Mouse (Mus musculus) heart, embryonic 16.5 days (tissue): ENCODE results near the gene Ybx2. TPM values are rescaled to one million over a fixed set of nuclear protein-coding genes. Genes with fewer than 3 reads are reported as not detected.
A peak's percentile ranks its signal among the peaks of the same experiment; 100 is the strongest.

ENCODE experiments used
- ATAC-seq: fragments of 200-750 bp; cut with Nextera tagmentation; replicated peaks from 2 replicates; pipeline ENCODE4 v1.8.0; 2017; ENCODE audit warnings: moderate number of reproducible peaks; ENCODE audit not compliant: insufficient read depth, low FRiP score; ENCODE audit errors: extremely low read depth
- H3K27ac ChIP-seq: fragments of 300-500 bp; sonication (generic); 2 replicates; pipeline ENCODE4 v1.5.1; 2014; ENCODE audit warnings: mild to moderate bottlenecking, low read length, control low read depth, moderate library complexity
- H3K27me3 ChIP-seq: fragments of 300-500 bp; sonication (generic); 2 replicates; pipeline ENCODE4 v1.6.1; 2014; ENCODE audit warnings: low read length, mixed read lengths; ENCODE audit not compliant: control insufficient read depth, insufficient read depth
- H3K36me3 ChIP-seq: fragments of 300-500 bp; sonication (generic); 2 replicates; pipeline ENCODE4 v1.6.1; 2014; ENCODE audit not compliant: control insufficient read depth, insufficient read depth
- H3K4me1 ChIP-seq: fragments of 300-500 bp; sonication (generic); 2 replicates; pipeline ENCODE4 v1.6.1; 2014; ENCODE audit warnings: low read length, mixed read lengths; ENCODE audit not compliant: control insufficient read depth, insufficient read depth
- H3K4me2 ChIP-seq: fragments of 300-500 bp; sonication (generic); 2 replicates; pipeline ENCODE4 v1.6.1; 2014; ENCODE audit warnings: low read depth, mild to moderate bottlenecking, control low read depth, low read length
- H3K4me3 ChIP-seq: fragments of 300-500 bp; sonication (generic); 2 replicates; pipeline ENCODE4 v1.5.1; 2014; ENCODE audit warnings: mild to moderate bottlenecking, control low read depth, low read length
- H3K9ac ChIP-seq: fragments of 300-500 bp; sonication (generic); 2 replicates; pipeline ENCODE4 v1.6.1; 2014; ENCODE audit warnings: low read length, control low read depth
- H3K9me3 ChIP-seq: fragments of 300-500 bp; sonication (generic); replicated peaks from 2 replicates; pipeline ENCODE4 v1.6.1; 2016; ENCODE audit warnings: low read length; ENCODE audit not compliant: control insufficient read depth
- WGBS: fragments of 180-500 bp; shearing (Covaris S2); extraction: QIAGEN DNeasy Blood & Tissue Kit; methylation state at CpG from one replicate; pipeline ENCODE4 v1.1.7; 2014; 5-methylcytosine and 5-hydroxymethylcytosine counted together
- polyA plus RNA-seq: library from polyadenylated mRNA; unstranded; fragments of >200 nt; fragmentation: Nextera tagmentation; extraction: Ambion mirVana; gene quantifications from 2 replicates; pipeline ENCODE4 v1.2.1, GENCODE M21; 2015

Ybx2 gene
- polyA plus RNA-seq, 1 experiment from 2014 or later: 5.3 TPM

GRCm38 (mm10) chr11:69937834-69938233 lies 2.2 kb downstream of the Ybx2 start:
- peaks cover 33% of the 10 kb centered on the region for H3K4me1 ChIP-seq
- 62% methylated on average over 5 of the region's 5 CpGs for WGBS
- H3K27ac ChIP-seq: peak overlapping the region; percentile 60
- peaks cover 3% of the 10 kb centered on the region; the same call in 1 of the 2 replicates for H3K36me3 ChIP-seq
- H3K9ac ChIP-seq: peak overlapping the region; percentile 66
- no peaks in the 10 kb centered on the region for H3K9me3 ChIP-seq
- H3K4me3 ChIP-seq: no peak overlapping the region
- H3K27me3 ChIP-seq: 0 out of 2 replicates have a peak, but pooled peaks cover 6% of the 10 kb centered on the region
- H3K4me2 ChIP-seq: peak overlapping the region; percentile 100; the same call in 1 of the 2 replicates
- ATAC-seq: no peak

DNA sequence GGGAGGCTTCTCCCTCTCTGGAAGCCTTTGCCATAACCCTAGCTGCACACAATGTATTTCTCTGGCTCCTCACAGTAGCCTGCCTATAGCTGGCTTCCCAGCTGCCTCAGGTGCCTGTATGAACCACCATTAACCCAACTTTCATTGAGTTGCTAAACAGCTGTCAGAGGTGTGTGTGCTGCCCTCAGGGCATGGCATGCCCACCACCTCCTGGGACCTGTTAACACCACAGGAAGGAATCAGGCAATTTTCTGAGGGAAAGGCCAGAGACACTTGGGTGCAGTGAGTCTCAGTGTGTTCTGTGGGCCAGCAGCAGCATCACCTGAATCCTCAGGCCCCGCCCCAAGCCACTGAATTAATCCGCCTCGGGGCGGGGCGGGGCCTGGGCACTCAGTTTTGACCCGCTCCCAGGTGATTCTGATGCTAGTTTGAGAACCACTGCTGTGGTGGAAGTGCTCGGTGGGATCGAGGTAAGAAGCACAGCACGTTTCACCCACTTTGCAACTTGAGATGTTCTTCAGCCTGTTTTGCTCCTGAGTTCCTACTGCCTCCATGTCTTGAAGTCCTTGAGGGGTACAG lies 2.9 kb downstream of the Ybx2 start:
- no peak overlapping the region for H3K4me2 ChIP-seq
- 41% methylated on average over 9 of the region's 9 CpGs for WGBS
- no peak overlapping the region for H3K4me3 ChIP-seq
- H3K4me1 ChIP-seq: peaks cover 33% of the 10 kb centered on the region
- no peak for ATAC-seq
- H3K9ac ChIP-seq: no peak overlapping the region
- peaks cover 3% of the 10 kb centered on the region; the same call in 1 of the 2 replicates for H3K36me3 ChIP-seq
- no peaks in the 10 kb centered on the region for H3K9me3 ChIP-seq
- H3K27ac ChIP-seq: no peak overlapping the region; the same call in 1 of the 2 replicates
- 0 out of 2 replicates have a peak, but pooled peaks cover 6% of the 10 kb centered on the region for H3K27me3 ChIP-seq

GRCm38 (mm10) chr11:69939181-69939580 lies 3.6 kb downstream of the Ybx2 start:
- WGBS: 57% methylated on average over 5 of the region's 5 CpGs
- ATAC-seq: no peak
- 0 out of 2 replicates have a peak, but pooled peaks cover 6% of the 10 kb centered on the region for H3K27me3 ChIP-seq

DNA sequence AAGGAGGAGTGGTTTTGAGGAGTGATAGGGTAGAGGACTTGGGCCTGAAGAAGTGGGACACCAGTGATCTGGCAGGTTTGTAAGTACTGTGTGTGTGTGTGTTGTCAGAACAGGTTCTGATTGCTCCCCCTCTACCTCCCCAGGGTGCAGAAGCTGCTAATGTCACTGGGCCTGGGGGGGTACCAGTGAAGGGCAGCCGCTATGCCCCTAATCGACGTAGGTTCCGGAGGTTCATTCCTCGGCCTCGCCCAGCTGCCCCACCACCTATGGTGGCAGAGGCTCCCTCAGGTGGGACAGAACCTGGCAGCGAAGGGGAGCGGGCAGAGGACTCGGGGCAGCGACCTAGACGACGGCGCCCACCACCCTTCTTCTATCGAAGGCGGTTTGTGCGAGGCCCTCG lies 4.1 kb downstream of the Ybx2 start:
- peaks cover 29% of the 10 kb centered on the region for H3K4me1 ChIP-seq
- no peak overlapping the region for H3K4me3 ChIP-seq
- WGBS: 91% methylated on average over 17 of the region's 17 CpGs
- no peak for ATAC-seq
- H3K4me2 ChIP-seq: no peak overlapping the region
- no peak overlapping the region for H3K27ac ChIP-seq
- no peaks in the 10 kb centered on the region for H3K9me3 ChIP-seq
- H3K9ac ChIP-seq: no peak overlapping the region
- peaks cover 10% of the 10 kb centered on the region for H3K36me3 ChIP-seq
- 0 out of 2 replicates have a peak, but pooled peaks cover 6% of the 10 kb centered on the region for H3K27me3 ChIP-seq

More at GRCm38 (mm10) chr11:69939181-69939580, 3.6 kb downstream of the Ybx2 start:
- Histone ChIP-seq H3K27ac (no peak overlapping the region), H3K9me3 (no peaks in the 10 kb centered on the region), H3K4me2 (no peak overlapping the region), H3K36me3 (peaks cover 5% of the 10 kb centered on the region), H3K4me1 (peaks cover 33% of the 10 kb centered on the region), H3K9ac (no peak overlapping the region), H3K4me3 (no peak overlapping the region)

DNA sequence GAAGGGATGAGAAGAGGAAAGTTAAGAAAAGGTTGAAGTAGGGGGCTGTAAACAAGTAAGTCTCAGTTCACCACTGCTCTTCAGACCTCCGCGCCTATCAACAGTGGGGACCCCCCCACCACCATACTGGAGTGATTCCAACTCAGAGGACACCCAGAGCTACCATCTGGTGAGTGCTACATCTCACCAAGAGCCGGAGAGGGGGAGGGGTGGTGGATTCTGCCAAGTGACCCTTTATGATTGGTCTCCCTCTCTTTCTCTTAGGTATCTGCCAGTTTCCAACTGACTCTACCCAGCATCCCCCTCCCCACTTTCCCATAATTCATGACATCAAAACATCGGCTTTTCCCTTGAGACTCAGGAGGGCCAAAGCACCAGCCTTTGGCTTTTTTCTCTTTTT lies 5.4 kb downstream of the Ybx2 start:
- Histone ChIP-seq H3K27ac (no peak overlapping the region), H3K27me3 (0 out of 2 replicates have a peak, but pooled peaks cover 4% of the 10 kb centered on the region), H3K36me3 (peaks cover 20% of the 10 kb centered on the region), H3K9me3 (no peaks in the 10 kb centered on the region), H3K4me3 (no peak overlapping the region), H3K4me1 (peaks cover 22% of the 10 kb centered on the region), H3K4me2 (no peak overlapping the region), H3K9ac (no peak overlapping the region)
- ATAC-seq: no peak
- 62% methylated on average over 4 of the region's 4 CpGs for WGBS

- Histone ChIP-seq H3K36me3 (peaks cover 20% of the 10 kb centered on the region), H3K4me1 (peaks cover 9% of the 10 kb centered on the region), H3K27me3 (no peaks in the 10 kb centered on the region), H3K9me3 (no peaks in the 10 kb centered on the region), H3K9ac (no peak overlapping the region), H3K27ac (no peak overlapping the region), H3K4me2 (no peak overlapping the region), H3K4me3 (no peak overlapping the region)
- ATAC-seq: no peak
- WGBS: 71% methylated on average over 13 of the region's 13 CpGs
Observed at GRCm38 (mm10) chr11:69945216-69945615, 9.6 kb downstream of the Ybx2 start.

DNA sequence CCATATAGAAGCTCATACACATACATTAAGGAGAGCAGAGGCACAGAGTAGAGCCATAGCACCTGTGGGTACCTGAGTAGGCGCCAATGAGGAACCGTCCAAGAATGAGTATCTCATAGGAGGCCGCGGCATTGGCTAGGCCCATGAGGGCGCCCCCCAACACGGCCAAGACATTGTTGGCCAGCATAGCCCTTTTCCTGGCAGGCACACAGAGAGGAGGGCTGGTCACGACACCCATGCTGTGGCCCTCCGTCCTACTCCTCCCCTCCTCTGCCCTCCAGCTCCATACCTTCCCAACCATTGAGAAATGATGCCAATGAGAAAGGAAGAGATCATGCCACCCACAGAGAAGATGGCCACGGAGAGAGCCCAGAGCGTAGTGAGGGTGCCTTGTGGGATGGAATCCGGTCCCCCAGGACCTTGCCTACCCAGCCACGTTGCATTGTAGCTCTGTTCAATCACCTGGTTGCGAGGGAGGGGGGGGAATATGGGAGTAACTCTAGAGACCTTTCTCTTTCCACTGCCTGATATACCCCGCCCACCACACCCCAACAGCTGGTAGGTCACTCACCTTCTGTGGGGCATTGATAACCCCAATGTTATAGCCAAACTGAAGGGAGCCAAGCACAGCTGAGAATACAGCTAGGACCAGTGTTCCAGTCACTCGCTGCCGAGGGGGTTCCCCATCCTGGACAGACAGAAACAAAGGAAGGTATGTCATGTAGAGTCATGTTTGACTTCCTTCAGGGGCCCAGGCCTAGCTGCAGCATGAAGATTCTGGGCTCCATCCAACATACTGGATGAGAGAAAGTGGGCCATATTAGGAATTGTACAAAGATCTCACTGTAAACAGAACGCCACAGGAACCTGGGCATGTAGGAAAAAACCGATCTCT lies 10.6 kb downstream of the Ybx2 start:
- no peak for ATAC-seq
- no peaks in the 10 kb centered on the region for H3K27me3 ChIP-seq
- H3K4me2 ChIP-seq: peak overlapping the region; percentile 66
- peak overlapping the region; percentile 97 for H3K27ac ChIP-seq
- peak overlapping the region; percentile 70 for H3K9ac ChIP-seq
- no peaks in the 10 kb centered on the region for H3K9me3 ChIP-seq
- 86% methylated on average over 18 of the region's 18 CpGs for WGBS
- peaks cover 9% of the 10 kb centered on the region for H3K4me1 ChIP-seq
- H3K36me3 ChIP-seq: peaks cover 20% of the 10 kb centered on the region
- peak overlapping the region; percentile 62 for H3K4me3 ChIP-seq

- Histone ChIP-seq H3K9me3 (no peaks in the 10 kb centered on the region), H3K4me2 (peak overlapping the region; percentile 66), H3K27me3 (no peaks in the 10 kb centered on the region), H3K4me3 (peak overlapping the region; percentile 62), H3K27ac (peak overlapping the region; percentile 97), H3K36me3 (peaks cover 20% of the 10 kb centered on the region), H3K9ac (peak overlapping the region; percentile 70), H3K4me1 (peaks cover 9% of the 10 kb centered on the region)
- ATAC-seq: peak; percentile 82
- 6% methylated on average over 29 of the region's 29 CpGs for WGBS
Observed at GRCm38 (mm10) chr11:69947337-69948065, 11.9 kb downstream of the Ybx2 start.
